Mouse (Mus musculus) embryonic fibroblast, embryonic 13.5 days (primary cell): ENCODE results near the gene Ago3. TPM values are rescaled to one million over a fixed set of nuclear protein-coding genes. Genes with fewer than 3 reads are reported as not detected.
A peak's percentile ranks its signal among the peaks of the same experiment; 100 is the strongest.

Experiments used
- H3K27ac ChIP-seq: 2 replicates; pipeline ENCODE4 v1.5.1; 2012; ENCODE audit warnings: low read length, control low read depth, inconsistent platforms; ENCODE audit not compliant: insufficient read depth
- H3K4me1 ChIP-seq: 2 replicates; pipeline ENCODE4 v1.6.1; 2011; ENCODE audit warnings: low read length; ENCODE audit not compliant: control insufficient read depth, insufficient read depth
- H3K4me3 ChIP-seq: 2 replicates; pipeline ENCODE4 v1.5.1; 2011; ENCODE audit warnings: mild to moderate bottlenecking, control low read depth, low read length; ENCODE audit not compliant: insufficient read depth
- CTCF ChIP-seq: IDR thresholded peaks from 2 replicates; pipeline ENCODE4 v1.5.1; 2011; ENCODE audit warnings: mild to moderate bottlenecking, control low read depth, low read length, moderate library complexity, borderline replicate concordance; ENCODE audit not compliant: insufficient read depth
- POLR2A ChIP-seq: IDR thresholded peaks from 2 replicates; pipeline ENCODE4 v1.6.1; 2011; ENCODE audit warnings: low read depth, mild to moderate bottlenecking, control low read depth, low read length, moderate library complexity
- polyA plus RNA-seq: library from polyadenylated mRNA; stranded (reverse); fragments of >200 nt; gene quantifications from 2 replicates; pipeline ENCODE4 v1.2.4, GENCODE M21; 2011; ENCODE audit warnings: low read depth; ENCODE audit not compliant: missing spikeins, insufficient read length

The Ago3 gene
- polyA plus RNA-seq, 1 experiment, result 18.0 TPM

GRCm38 (mm10) chr4:126428682-126429346 is 542 bp downstream of the Ago3 start:
- Histone ChIP-seq H3K4me3 (peak overlapping the region; percentile 91), H3K27ac (peak overlapping the region; percentile 80), H3K4me1 (peaks cover 14% of the 10 kb centered on the region)
- TF ChIP-seq POLR2A, result no peak
- TF ChIP-seq CTCF, result no peak

- Histone ChIP-seq H3K4me1 (no peaks in the 10 kb centered on the region), H3K4me3 (no peak overlapping the region), H3K27ac (no peak overlapping the region)
- TF ChIP-seq CTCF (no peak), POLR2A (no peak)
Observed at GRCm38 (mm10) chr4:126423866-126424265, 5.5 kb downstream of the Ago3 start.

GRCm38 (mm10) chr4:126415707-126416106 is 13.6 kb downstream of the Ago3 start:
- no peak overlapping the region for H3K27ac ChIP-seq
- H3K4me3 ChIP-seq, result no peak overlapping the region
- peaks cover 6% of the 10 kb centered on the region; the same call in 1 of the 2 replicates for H3K4me1 ChIP-seq
- no peak for TF ChIP-seq POLR2A
- no peak for TF ChIP-seq CTCF

- H3K4me3 ChIP-seq, result no peak overlapping the region
- H3K27ac ChIP-seq, result peak overlapping the region; percentile 87
- H3K4me1 ChIP-seq, result peaks cover 6% of the 10 kb centered on the region; the same call in 1 of the 2 replicates
- TF ChIP-seq POLR2A, result no peak
- no peak for TF ChIP-seq CTCF
Observed at GRCm38 (mm10) chr4:126412526-126412925, 16.8 kb downstream of the Ago3 start.

- Histone ChIP-seq H3K27ac (peak overlapping the region; percentile 59), H3K4me1 (peaks cover 5% of the 10 kb centered on the region), H3K4me3 (no peak overlapping the region)
- TF ChIP-seq POLR2A (no peak), CTCF (no peak)
Observed at GRCm38 (mm10) chr4:126371497-126371896, 57.9 kb downstream of the Ago3 start.

GRCm38 (mm10) chr4:126360069-126360468 is 69.3 kb downstream of the Ago3 start:
- no peak for TF ChIP-seq POLR2A
- TF ChIP-seq CTCF, result no peak
- Histone ChIP-seq H3K4me3 (no peak overlapping the region), H3K27ac (no peak overlapping the region), H3K4me1 (no peaks in the 10 kb centered on the region)

GRCm38 (mm10) chr4:126343451-126343850 is 85.9 kb downstream of the Ago3 start:
- Histone ChIP-seq H3K27ac (no peak overlapping the region), H3K4me1 (no peaks in the 10 kb centered on the region), H3K4me3 (no peak overlapping the region)
- TF ChIP-seq CTCF, result no peak
- TF ChIP-seq POLR2A, result no peak

GRCm38 (mm10) chr4:126339461-126339860 is 89.9 kb downstream of the Ago3 start:
- TF ChIP-seq POLR2A, result no peak
- no peak for TF ChIP-seq CTCF
- H3K4me1 ChIP-seq, result no peaks in the 10 kb centered on the region
- H3K4me3 ChIP-seq, result no peak overlapping the region

GRCm38 (mm10) chr4:126332358-126332757 is 97.0 kb downstream of the Ago3 start:
- TF ChIP-seq CTCF (peak; percentile 18; the same call in 1 of the 2 replicates), POLR2A (no peak)
- Histone ChIP-seq H3K4me1 (no peaks in the 10 kb centered on the region), H3K4me3 (no peak overlapping the region), H3K27ac (no peak overlapping the region)

More at GRCm38 (mm10) chr4:126339461-126339860, 89.9 kb downstream of the Ago3 start:
- H3K27ac ChIP-seq, result no peak overlapping the region

GRCm38 (mm10) chr4:126331751-126332150 is 97.6 kb downstream of the Ago3 start:
- Histone ChIP-seq H3K27ac (no peak overlapping the region), H3K4me3 (no peak overlapping the region), H3K4me1 (no peaks in the 10 kb centered on the region)
- TF ChIP-seq CTCF (no peak), POLR2A (no peak)
